Mouse (Mus musculus) limb, embryonic 10.5 days (tissue): Measurements from ENCODE around the gene Entpd1. TPM values are rescaled to one million over a fixed set of nuclear protein-coding genes. Genes with fewer than 3 reads are reported as not detected.
"Not testable (repeated sequence)": the region's sequence is repeated elsewhere in the genome, so short reads cannot be mapped to it uniquely, and the experiment has no call there.

Experiments
- DNase-seq: peaks from one replicate; pipeline ENCODE4 v3.0.0-alpha.2; 2017; ENCODE audit warnings: low spot score
- H3K27ac ChIP-seq: fragments of 300-500 bp; sonication (generic); 2 replicates; pipeline ENCODE4 v1.5.1; 2016; ENCODE audit warnings: mild to moderate bottlenecking
- H3K27me3 ChIP-seq: fragments of 300-500 bp; sonication (generic); 2 replicates; pipeline ENCODE4 v1.6.1; 2016; ENCODE audit warnings: low read depth, mild to moderate bottlenecking; ENCODE audit not compliant: poor library complexity, severe bottlenecking
- H3K36me3 ChIP-seq: fragments of 300-500 bp; sonication (generic); 2 replicates; pipeline ENCODE4 v1.6.1; 2016; ENCODE audit warnings: mild to moderate bottlenecking, moderate library complexity
- H3K4me1 ChIP-seq: fragments of 300-500 bp; sonication (generic); 2 replicates; pipeline ENCODE4 v1.6.1; 2016
- H3K4me3 ChIP-seq: fragments of 300-500 bp; sonication (generic); 2 replicates; pipeline ENCODE4 v1.5.1; 2016; ENCODE audit warnings: mild to moderate bottlenecking, moderate library complexity
- H3K9me3 ChIP-seq: fragments of 300-500 bp; sonication (generic); replicated peaks from 2 replicates; pipeline ENCODE4 v1.6.1; 2016; ENCODE audit warnings: mild to moderate bottlenecking
- WGBS: fragments of 180-500 bp; shearing (Covaris S2); methylation state at CpG from one replicate; pipeline ENCODE4 v1.1.7; 2016; 5-methylcytosine and 5-hydroxymethylcytosine counted together
- polyA plus RNA-seq: library from polyadenylated mRNA; unstranded; fragments of >200 nt; fragmentation: Nextera tagmentation; extraction: Ambion mirVana; gene quantifications from 2 replicates; pipeline ENCODE4 v1.2.1, GENCODE M21; 2016

Entpd1 gene
- polyA plus RNA-seq, 1 experiment from 2014 or later, result 3.9 TPM

DNA sequence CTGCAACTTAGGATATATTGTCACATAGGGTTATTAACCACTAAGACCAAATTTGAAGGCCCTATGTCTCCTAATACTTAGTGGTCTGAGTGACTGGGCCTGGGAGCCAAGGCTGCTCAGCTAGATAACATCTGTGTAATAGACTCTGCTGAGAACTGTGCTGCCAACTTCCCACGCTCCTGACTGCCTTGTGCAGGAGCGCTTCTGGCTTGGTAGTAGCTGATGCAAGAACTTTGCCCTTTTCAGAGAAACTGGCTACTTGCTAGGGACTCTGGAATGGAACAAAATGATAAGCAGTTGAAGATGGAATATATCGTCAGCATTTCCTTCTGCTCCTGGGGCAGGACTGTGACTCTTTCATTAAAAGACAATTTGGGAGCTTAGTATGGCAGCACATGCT is 16.9 kb upstream of the Entpd1 start:
- Histone ChIP-seq H3K27me3 (no peaks in the 10 kb centered on the region), H3K4me3 (no peak overlapping the region), H3K9me3 (no peaks in the 10 kb centered on the region), H3K27ac (no peak overlapping the region), H3K4me1 (no peaks in the 10 kb centered on the region), H3K36me3 (peaks cover 15% of the 10 kb centered on the region)
- 84% methylated on average over 3 of the region's 3 CpGs for WGBS
- no peak for DNase-seq

DNA sequence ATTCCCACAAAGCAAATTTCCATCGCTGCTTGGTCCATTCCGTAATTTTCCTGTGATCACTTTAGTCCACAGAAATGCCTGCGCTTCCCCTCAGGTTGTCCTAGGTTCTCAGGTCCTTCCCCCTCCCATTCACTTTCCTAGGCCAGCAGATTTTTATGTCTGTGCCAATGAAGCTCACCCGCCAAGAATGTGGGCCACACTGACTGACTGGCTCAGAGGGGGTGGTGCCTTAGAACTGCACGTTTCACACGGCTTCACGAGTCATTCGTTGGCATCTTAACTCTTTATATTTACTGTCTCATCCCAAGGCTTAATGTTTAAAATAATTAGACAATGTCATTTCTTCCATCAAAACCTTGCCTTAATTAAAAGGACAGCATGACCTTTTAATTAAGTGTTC is 16.3 kb upstream of the Entpd1 start:
- no peaks in the 10 kb centered on the region for H3K27me3 ChIP-seq
- 89% methylated on average over 8 of the region's 8 CpGs for WGBS
- DNase-seq, result no peak
- H3K4me3 ChIP-seq, result no peak overlapping the region
- no peak overlapping the region for H3K27ac ChIP-seq
- peaks cover 15% of the 10 kb centered on the region for H3K36me3 ChIP-seq
- no peaks in the 10 kb centered on the region for H3K9me3 ChIP-seq
- H3K4me1 ChIP-seq, result no peaks in the 10 kb centered on the region

DNA sequence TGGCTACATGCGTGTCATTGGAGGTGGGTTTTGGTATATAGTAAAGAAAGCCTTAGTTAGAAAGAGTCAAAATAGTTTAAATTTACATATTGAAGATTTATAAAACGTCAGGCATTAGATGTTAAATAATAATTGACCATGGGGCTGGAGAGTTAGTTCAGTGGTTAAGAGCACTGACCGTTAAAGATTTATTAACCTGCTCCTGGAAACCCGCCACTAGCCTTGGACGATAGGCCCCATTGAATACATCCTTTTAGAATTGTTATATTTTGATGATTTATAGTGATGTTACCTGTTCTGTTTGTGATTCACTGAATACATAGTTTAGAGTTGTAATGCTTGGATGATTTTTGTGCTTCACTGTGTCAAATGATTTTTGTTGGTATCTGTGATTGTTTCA is 11.3 kb upstream of the Entpd1 start:
- H3K4me3 ChIP-seq, H3K27me3 ChIP-seq, H3K9me3 ChIP-seq, H3K27ac ChIP-seq, H3K4me1 ChIP-seq, DNase-seq: not testable (repeated sequence)
- peaks cover 25% of the 10 kb centered on the region for H3K36me3 ChIP-seq
- WGBS, result 90% methylated on average over 5 of the region's 5 CpGs

DNA sequence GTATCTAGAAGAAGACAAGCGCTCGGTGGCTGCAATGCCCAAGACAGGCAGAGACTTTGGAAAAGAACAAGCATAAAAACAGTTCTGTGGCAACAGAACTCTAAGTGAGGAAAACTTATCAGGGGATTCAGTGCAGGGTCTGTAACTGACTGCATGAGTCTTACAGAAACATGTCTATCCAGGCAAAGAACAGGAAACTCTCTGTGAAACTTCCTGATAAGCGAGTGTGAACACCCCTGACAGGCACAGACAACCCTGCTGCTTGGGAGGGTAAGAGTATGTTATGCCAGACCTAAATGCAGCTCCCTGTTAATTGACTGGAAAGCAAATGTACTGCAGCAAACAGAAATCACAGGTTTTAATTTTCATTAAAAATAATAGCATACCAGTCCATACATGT is 10.3 kb upstream of the Entpd1 start:
- H3K27me3 ChIP-seq, result no peaks in the 10 kb centered on the region
- no peak overlapping the region for H3K27ac ChIP-seq
- H3K9me3 ChIP-seq, result no peaks in the 10 kb centered on the region
- DNase-seq, result no peak
- H3K36me3 ChIP-seq, result peaks cover 30% of the 10 kb centered on the region
- 89% methylated on average over 3 of the region's 3 CpGs for WGBS
- H3K4me3 ChIP-seq, result no peak overlapping the region
- H3K4me1 ChIP-seq, result no peaks in the 10 kb centered on the region

DNA sequence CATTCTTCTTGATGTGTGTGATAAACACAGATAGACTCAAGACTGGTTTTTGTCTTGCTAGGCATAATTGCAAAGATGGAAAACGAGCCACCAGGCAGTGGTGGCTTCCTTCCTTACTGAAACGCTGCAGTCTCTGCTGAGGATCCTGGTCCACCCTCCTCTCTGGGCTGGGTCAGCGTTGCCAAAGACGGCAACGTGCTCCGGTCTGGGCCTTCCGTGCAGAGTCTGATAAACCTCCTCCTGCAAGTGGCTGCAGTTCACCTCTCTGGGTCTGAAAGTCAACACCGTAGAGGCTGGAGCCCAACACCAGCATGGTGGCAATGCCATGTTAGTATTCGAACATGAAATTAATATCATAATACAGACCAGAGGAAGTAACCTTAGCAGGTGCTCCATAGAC is 7.0 kb upstream of the Entpd1 start:
- H3K36me3 ChIP-seq, result peaks cover 49% of the 10 kb centered on the region
- H3K4me1 ChIP-seq, result no peaks in the 10 kb centered on the region

DNA sequence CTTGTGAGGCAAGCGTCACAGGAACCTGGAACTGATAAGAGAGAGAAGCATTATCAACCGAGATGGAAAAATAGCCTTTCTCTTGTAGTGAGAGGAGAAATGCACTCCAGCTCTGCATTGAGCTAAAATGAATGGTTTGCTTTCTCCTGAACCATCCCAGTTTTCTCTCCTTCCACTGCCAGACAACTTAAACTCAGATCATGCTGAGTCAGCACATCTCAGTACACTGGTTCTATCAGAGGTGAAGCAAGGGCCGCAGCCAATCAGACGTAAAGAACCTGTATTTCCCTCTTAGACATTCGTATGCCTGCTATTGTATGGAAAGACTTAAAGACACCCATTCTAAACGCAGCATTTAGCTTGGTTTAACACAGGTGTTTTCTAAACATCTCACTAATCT is 4.5 kb upstream of the Entpd1 start:
- Histone ChIP-seq H3K9me3 (no peaks in the 10 kb centered on the region), H3K27me3 (no peaks in the 10 kb centered on the region), H3K4me1 (peaks cover 6% of the 10 kb centered on the region), H3K4me3 (no peak overlapping the region), H3K36me3 (peaks cover 48% of the 10 kb centered on the region), H3K27ac (no peak overlapping the region)
- WGBS, result 90% methylated on average over 6 of the region's 6 CpGs
- no peak for DNase-seq

More for the DNA sequence above, 7.0 kb upstream of the Entpd1 start:
- Histone ChIP-seq H3K27me3 (no peaks in the 10 kb centered on the region), H3K27ac (no peak overlapping the region), H3K4me3 (no peak overlapping the region), H3K9me3 (no peaks in the 10 kb centered on the region)
- 95% methylated on average over 9 of the region's 9 CpGs for WGBS
- no peak for DNase-seq

DNA sequence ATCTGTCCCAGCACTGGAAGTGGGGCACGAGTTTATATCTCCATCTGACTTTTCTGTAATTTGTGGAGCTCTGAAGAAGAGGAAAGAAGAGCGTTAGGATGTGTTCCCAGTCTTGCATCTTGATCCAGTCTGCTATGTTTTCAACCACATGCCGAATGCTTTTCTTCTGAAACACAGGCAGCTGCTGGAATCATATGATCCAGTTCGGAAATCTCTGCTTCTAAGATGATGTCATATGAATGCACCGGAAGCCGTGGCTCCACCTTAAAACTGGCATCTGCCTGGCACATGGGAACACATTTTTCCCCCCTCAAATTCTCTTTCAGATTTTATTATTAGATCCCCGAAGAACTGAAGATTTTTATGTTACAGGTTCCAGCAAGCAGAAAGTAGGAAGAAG is 2.6 kb downstream of the Entpd1 start:
- H3K4me3 ChIP-seq, result no peak overlapping the region
- H3K36me3 ChIP-seq, result no peaks in the 10 kb centered on the region; the same call in 1 of the 2 replicates
- no peak overlapping the region for H3K27ac ChIP-seq
- H3K27me3 ChIP-seq, result no peaks in the 10 kb centered on the region
- peaks cover 8% of the 10 kb centered on the region for H3K4me1 ChIP-seq
- H3K9me3 ChIP-seq, result no peaks in the 10 kb centered on the region
- no peak for DNase-seq
- WGBS, result 85% methylated on average over 7 of the region's 7 CpGs

DNA sequence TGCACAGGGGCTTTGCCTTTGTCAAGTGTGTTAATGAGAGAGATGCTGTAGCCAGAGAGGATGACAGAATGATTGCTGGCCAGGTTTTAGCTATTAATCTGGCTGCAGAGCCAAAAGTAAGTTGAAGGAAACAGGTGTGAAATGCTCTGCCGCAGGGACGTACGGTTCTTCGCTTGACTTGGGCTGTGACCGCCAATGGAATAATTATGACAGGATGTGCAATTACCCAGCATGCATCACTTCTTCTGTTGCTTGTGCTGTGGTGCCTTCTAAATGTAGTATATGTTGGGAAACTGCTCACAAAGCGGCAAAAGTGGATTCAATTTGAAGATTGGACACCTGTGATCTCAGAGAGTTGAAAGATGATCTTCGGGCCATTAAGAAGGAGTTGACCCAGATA is 3.9 kb downstream of the Entpd1 start:
- WGBS, result 80% methylated on average over 7 of the region's 7 CpGs
- Histone ChIP-seq H3K9me3 (no peaks in the 10 kb centered on the region), H3K4me1 (peaks cover 8% of the 10 kb centered on the region), H3K27me3 (peaks cover 3% of the 10 kb centered on the region; the same call in 1 of the 2 replicates), H3K27ac (no peak overlapping the region), H3K4me3 (no peak overlapping the region), H3K36me3 (no peaks in the 10 kb centered on the region)
- no peak for DNase-seq

DNA sequence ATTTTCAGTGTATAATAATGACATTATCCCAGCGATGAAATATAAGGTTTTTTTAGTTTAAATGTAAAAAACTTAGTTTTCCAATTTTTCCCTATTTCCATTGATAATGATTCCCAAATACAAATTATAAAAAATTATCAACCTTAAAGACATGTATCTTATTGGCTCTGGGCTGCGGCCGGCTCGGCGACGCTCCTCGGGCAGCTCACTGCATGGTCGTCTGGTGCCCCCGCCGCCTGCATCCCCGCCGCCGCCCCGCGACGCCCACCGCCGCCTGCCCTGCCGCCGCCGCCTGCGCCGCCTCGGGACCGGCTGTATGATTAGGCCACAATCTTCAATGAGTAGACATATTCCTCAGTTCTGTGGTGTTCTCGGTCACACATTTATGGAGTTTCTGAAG is 9.4 kb downstream of the Entpd1 start:
- not testable (repeated sequence) for H3K36me3 ChIP-seq, H3K27me3 ChIP-seq, H3K9me3 ChIP-seq, H3K4me3 ChIP-seq, DNase-seq, H3K27ac ChIP-seq, H3K4me1 ChIP-seq
- WGBS, result 49% methylated on average over 16 of the region's 26 CpGs

DNA sequence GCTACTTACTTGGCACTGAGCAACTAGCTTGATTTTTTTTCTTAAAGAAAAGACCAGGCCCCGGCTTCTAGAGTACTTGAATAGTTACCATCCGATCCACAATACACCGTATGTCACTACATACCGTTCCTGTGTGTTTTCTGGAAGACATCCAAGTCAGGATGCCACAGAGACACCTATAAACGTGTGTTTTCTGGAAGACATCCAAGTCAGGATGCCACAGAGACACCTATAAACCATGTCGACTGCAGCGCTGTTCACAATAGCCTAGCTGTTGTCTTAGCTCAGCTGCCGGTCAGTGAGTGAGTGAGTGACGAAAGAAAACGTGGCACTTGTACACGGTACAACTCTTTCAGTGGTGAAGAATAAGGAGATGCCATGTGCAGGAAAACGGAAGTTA is 13.8 kb downstream of the Entpd1 start:
- H3K9me3 ChIP-seq, result no peaks in the 10 kb centered on the region
- DNase-seq, result no peak
- H3K36me3 ChIP-seq, result no peaks in the 10 kb centered on the region
- WGBS, result 78% methylated on average over 12 of the region's 12 CpGs
- no peak overlapping the region for H3K4me3 ChIP-seq
- no peak overlapping the region for H3K27ac ChIP-seq
- no peaks in the 10 kb centered on the region for H3K4me1 ChIP-seq
- peaks cover 4% of the 10 kb centered on the region; the same call in 1 of the 2 replicates for H3K27me3 ChIP-seq

DNA sequence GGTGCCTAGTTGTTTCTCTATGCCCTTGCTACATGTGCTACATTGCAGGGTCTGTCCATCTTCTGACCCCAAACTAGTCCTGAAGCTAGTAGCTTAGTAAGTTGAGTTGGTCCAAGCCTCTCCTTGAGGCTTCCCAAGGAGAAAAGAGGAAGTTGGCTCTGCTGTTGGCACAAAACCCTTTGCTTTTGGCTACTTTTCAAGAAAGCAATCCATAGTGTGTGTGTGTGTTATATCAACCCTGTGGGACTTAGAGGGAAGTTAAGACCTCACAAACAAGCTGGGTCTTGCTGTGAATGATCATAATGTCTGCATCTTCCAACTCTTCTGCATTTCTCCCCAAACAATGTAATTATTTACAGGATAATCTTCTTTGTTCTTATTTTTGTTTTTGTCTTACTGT is 16.8 kb downstream of the Entpd1 start:
- Histone ChIP-seq H3K4me3 (no peak overlapping the region), H3K27ac (no peak overlapping the region), H3K27me3 (no peaks in the 10 kb centered on the region), H3K9me3 (no peaks in the 10 kb centered on the region), H3K4me1 (no peaks in the 10 kb centered on the region), H3K36me3 (no peaks in the 10 kb centered on the region)
- no peak for DNase-seq

DNA sequence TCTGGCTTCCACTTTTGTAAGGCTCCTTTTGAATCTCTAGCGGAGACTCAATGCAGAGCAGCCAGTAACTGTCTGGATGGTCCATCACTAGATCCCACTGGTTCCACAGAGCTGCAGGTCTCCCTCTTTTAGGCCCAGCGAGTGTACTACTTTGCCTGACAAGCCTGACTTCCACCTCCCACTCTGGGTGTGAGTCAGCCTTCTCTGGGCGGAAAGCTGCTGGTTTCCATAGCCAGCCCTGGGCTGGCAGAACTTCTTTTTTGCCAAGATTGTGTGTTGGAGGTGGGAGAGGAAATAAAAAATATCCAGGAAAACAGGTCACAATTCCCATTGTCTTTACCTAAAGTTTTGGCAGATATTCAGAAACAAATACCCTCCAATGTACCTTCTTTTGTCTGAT is 17.9 kb downstream of the Entpd1 start:
- no peaks in the 10 kb centered on the region for H3K36me3 ChIP-seq
- H3K4me3 ChIP-seq, result no peak overlapping the region
- no peak overlapping the region for H3K27ac ChIP-seq
- DNase-seq, result no peak
- no peaks in the 10 kb centered on the region for H3K4me1 ChIP-seq
- no peaks in the 10 kb centered on the region for H3K27me3 ChIP-seq
- 71% methylated on average over 3 of the region's 3 CpGs for WGBS
- H3K9me3 ChIP-seq, result no peaks in the 10 kb centered on the region

DNA sequence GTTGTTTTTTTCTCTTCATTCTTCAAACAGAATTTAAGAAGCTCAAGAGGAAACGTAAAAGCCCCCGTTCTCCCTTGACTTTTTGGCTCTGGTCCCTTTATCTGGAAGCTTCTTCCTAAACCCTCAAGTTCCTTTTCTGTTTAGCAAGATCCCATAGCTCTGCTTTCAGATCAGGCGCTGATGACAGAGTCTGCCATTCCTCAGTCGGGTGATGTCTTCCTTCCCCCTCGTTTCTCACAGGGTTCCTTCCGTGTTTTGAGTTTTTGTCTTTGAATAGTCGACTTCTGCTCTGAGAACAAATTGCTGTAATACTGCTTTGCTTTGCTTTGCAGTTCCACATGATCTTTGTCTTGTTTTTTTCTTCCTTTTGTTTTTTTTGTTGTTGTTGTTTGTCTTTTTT is 18.4 kb downstream of the Entpd1 start:
- 85% methylated on average over 7 of the region's 7 CpGs for WGBS
- Histone ChIP-seq H3K4me1 (no peaks in the 10 kb centered on the region), H3K27me3 (no peaks in the 10 kb centered on the region), H3K27ac (no peak overlapping the region), H3K9me3 (no peaks in the 10 kb centered on the region), H3K36me3 (no peaks in the 10 kb centered on the region), H3K4me3 (no peak overlapping the region)
- no peak for DNase-seq

DNA sequence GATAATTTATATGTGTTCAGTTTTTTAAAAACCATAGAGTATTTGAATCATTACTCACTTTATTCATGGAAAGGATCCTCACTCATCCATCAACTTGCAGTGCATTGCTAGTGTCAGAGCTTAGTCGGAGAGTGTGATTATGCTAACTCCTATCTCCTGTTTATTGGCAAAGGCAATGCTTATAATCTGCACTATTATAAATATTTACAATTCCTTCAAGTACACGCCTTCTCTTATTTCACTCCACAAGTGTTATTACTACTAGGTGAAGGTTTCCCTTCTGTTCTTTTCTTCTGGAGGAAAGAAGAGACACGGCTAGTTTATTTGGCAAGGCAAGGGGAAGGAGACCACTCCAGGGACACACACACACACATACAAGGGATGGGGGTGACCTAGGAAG is 20.0 kb downstream of the Entpd1 start:
- H3K36me3 ChIP-seq, result no peaks in the 10 kb centered on the region
- DNase-seq, result no peak
- H3K4me3 ChIP-seq, result no peak overlapping the region
- WGBS, result 86% methylated on average over 3 of the region's 3 CpGs
- H3K4me1 ChIP-seq, result no peaks in the 10 kb centered on the region
- no peaks in the 10 kb centered on the region for H3K27me3 ChIP-seq
- no peaks in the 10 kb centered on the region for H3K9me3 ChIP-seq
- no peak overlapping the region for H3K27ac ChIP-seq
